Mouse (Mus musculus): Measurements from ENCODE around the gene Jak1.
"Not testable (repeated sequence)": the region's sequence is repeated elsewhere in the genome, so short reads cannot be mapped to it uniquely, and the experiment has no call there.

Gene Jak1

DNA sequence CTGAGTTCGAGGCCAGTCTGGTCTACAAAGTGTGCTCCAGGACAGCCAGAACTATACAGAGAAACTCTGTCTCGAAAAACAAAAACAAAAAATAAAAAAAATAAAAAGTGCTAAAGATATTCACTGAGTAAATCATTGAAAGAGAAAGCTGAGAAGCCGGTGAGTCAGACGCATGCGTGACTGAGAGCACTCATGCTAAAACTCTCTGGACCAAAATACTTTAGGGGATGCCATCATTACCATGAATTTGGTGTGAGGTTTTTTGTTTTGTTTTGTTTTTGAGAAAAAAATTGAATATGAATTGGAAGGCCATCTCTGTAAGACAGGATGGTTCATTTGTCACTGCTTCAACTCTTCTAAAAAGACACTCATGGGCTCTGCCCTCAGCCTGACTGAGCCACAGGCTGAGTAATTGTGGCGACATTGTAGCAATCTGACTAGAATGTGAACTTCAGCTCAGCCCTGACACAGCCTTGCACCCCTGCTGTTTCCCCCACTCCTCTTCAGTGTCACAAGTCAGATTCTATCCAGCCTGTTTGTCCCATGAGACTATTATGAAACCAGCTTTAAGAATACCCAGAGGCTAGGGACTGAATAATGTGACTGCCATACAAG lies 11.5 kb upstream of the Jak1 start:
- no peak for DNase-seq (ENCODE audit: low read depth, low spot score)

DNA sequence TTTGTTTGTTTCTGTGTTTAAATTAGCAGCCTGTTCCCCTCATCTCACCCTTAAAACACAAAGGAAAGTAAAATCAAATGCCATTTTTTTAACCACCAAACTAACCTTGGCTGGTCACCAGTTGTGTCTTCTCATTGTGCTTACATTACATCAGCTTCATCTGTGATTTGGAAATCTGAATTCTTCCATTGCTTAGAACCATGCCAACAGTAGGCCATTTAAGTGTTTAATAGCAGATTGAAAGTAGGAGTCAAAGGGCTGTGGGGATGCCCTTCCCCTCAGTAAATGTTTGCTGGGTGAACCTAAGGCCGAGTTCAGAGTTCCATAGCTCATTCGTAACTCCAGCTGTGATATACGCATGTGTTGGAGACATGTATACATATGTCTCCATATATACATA lies 10.8 kb upstream of the Jak1 start:
- no peak for DNase-seq (ENCODE audit: low read depth, low spot score)

- DNase-seq (ENCODE audit: low read depth, low spot score) = no peak
Observed at GRCm38 (mm10) chr4:101270734-101271133, 5.7 kb upstream of the Jak1 start.

DNA sequence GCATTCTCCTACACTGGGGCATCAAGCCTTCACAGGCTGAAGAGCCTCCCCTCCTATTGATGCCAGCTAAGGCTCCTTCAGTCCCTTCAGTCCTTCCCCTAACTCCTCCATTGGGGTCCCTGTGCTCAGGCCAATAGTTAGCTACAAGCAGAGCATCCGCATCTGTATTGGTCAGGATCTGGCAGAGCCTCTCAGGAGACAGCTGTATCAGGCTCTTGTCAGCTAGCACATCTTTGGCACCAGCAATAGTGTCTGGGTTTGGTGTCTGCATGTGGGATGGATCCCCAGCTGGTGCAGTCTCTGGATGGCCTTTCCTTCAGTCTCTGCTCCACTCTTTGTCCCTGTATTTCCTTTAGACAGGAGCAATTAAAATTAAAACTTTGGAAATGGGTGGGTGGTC lies 3.4 kb upstream of the Jak1 start:
- DNase-seq (ENCODE audit: low read depth, low spot score) = not testable (repeated sequence)

- no peak for DNase-seq (ENCODE audit: low read depth, low spot score)
Observed at GRCm38 (mm10) chr4:101265523-101265922, 441 bp upstream of the Jak1 start.

DNA sequence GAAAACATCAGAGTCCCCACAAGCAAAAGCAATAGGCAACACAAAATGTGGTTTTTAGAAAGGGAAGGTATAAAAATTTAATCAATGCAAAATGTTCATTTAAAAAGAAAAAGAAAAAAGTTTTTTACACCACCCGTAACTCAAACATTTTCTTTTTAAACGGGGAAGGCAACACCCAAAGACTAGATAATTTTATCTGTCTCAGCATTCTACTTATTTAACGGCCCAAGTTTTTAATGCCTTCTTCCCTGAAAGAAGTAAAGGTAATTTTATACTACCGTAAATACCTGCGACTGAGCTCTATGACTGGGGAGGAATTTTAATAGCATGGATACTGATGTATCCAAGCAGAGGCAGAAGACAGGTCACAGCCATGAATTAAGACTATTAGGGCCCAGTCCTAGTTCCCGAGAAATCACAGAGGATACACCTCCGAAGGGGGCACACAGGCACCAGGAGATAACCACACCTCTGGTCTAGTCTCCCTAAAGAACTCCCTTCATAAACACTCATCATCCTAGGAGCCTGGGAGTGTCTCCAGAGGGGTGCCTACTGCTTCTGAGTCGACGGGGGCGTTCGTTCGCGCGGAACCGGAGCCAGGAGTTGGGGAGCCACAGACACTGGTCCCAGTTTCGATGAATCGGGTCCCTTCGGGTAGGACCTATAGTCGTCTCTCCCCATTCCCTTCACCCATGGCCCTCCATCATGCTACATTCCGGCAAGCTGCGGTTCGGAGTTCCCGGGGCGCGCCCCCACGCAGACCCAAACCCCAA lies 928 bp downstream of the Jak1 start:
- DNase-seq (ENCODE audit: low read depth, low spot score) = no peak

- DNase-seq (ENCODE audit: low read depth, low spot score) = no peak
Observed at GRCm38 (mm10) chr4:101261596-101261995, 3.5 kb downstream of the Jak1 start.

DNA sequence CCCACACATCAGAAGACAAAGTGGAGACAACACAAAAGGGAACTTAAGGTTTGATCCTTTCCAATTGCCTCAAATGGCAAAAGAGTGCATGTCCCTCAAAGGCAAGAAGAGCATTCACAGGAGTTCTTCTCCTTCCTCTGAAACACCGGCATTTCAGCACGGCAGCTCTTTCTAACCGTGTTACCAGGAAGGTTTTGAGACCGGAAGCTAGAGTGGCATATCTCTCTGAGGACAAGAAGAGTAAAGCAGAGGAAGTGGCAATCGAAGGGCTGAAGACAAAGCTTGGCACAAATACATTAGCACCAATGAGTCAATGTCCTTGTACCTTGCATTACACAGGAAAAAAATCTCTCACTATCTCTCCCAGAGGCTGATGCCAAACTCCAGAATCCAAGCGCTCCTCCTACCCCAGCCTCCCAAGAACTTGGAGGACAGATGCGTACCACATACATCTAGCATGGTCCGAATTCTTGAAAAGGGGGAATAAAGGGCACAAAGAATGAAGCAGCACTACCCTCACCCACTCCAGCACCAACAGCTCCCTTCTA lies 4.3 kb downstream of the Jak1 start:
- no peak for DNase-seq (ENCODE audit: low read depth, low spot score)

DNA sequence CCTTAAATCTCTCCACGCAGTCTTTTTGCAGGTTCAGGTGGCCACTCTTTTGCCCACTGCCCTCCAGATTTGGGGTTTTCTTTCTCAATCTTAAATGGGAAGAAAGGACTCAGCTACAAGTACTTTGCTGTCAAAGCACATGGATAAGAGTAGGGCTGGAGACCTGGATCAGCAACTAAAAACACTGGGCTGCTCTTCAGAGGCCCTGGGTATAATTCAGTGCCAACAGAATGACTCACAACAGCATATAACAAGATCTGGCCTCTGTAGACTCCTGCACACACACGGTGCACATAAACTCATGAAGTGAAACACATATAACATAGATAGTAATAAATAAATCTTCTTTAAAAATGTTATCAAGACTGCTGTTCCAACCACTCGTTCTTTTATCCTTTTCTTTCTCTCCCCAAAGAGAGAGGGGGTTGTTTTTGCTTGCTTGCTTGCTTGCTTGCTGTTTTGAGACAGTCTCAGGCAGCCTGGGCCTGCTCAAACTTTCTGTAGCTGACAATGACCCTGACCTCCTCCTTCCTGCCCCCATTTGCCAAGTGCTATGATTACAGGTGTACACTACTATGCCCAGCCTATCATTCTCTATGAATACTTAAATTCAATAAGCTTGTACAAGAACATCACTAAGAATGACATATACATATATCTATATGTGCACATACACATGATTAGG lies 8.4 kb downstream of the Jak1 start:
- DNase-seq (ENCODE audit: low read depth, low spot score) = no peak

- no peak for DNase-seq (ENCODE audit: low read depth, low spot score)
Observed at GRCm38 (mm10) chr4:101254606-101255349, 10.3 kb downstream of the Jak1 start.

- no peak for DNase-seq (ENCODE audit: low read depth, low spot score)
Observed at GRCm38 (mm10) chr4:101254015-101254414, 11.1 kb downstream of the Jak1 start.

DNA sequence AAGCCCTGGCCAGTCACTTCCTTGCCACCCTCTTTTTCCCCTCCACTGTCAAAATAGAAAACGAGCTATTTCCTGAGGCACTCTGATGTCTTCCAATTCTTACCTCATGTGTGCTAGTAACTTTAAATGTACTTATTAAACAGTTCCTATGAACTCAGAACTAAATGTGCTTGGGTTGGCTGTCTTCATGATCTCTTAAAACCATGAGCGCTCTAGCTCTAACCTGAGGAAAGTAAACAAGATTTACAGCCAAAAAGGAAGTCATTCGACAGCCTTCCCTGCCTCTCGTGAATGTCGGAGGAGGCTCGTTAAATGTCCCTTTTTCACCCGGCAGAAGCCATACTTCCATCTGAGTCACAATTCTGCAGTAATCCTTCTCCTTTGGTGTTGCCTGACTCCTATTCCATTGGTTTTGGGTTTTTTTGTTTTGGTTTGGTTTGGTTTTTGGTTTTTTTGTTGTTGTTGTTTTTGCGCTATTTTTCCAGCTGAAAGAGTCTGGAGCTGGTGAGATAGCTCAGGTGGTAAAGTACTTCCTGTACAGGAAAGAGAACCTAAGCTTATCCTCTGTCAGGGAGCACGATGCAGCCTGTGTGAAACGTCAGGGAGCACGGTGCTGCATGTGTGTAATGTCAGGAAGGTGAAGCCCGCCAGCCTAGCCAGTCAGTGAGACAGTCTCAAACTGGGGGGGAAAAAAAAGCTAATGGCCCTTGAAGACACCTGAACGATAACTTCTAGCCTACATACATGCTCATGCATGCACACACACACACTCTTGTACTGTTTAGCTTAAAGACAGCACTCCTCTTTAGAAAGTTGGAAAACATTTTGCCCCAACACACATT lies 12.1 kb downstream of the Jak1 start:
- no peak for DNase-seq (ENCODE audit: low read depth, low spot score)

GRCm38 (mm10) chr4:101252016-101252415 lies 13.1 kb downstream of the Jak1 start:
- no peak for DNase-seq (ENCODE audit: low read depth, low spot score)

DNA sequence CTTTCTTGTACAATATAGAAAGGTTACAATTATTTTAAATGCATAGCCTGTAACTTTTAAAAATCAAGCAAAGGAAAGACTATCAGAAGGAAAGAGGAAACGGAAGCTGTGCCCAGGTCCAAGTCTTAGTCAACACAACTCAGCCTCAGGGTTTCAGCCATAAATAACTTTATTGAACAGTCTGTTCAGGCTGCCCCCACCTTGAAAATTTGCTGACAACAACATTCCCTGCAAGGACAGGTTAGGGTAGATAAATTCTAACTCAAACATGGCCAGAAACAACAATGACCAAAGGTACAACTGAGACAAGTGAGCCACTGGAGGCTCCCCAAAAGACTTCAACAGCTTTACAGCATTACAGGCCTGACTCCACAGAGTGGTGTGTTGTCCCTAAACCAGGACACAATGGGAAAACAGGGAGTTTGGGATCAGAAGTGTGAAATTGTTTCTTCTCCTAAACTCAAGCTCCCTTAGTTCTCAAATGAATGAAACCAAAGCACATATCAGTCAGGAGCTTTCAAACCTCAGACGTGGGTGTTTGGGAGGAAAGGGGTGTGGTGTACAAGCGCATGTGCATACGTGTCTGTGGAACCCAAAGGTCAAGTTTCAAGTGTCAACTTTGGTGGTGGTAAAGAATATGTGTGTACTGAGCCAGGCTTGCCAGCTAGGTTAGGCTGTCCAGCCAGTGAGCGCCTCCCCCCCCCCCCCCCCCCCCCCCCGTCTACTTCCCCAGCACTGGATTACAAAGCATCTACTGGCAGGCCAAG lies 14.9 kb downstream of the Jak1 start:
- no peak for DNase-seq (ENCODE audit: low read depth, low spot score)

DNA sequence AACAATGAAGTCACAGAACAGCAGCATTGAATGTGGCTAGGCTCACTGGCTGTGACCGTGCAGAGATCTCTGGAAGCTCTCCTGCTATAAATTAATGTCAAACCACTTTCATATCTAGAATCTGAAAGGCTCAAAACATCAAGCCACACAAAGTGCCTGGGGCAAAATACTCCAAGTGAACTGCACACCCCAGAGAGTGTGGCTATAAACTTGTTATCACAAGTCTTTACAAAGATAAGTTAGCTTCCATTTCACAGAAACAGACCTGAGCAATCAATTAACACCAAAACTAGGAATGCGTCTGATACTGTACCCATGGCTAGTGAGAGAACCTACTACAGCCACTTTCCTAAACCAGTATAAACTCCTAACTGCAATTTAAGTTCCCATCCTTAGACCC lies 17.7 kb downstream of the Jak1 start:
- DNase-seq (ENCODE audit: low read depth, low spot score) = no peak

GRCm38 (mm10) chr4:101246569-101246968 lies 18.5 kb downstream of the Jak1 start:
- no peak for DNase-seq (ENCODE audit: low read depth, low spot score)

GRCm38 (mm10) chr4:101244257-101245011 lies 20.6 kb downstream of the Jak1 start:
- no peak for DNase-seq (ENCODE audit: low read depth, low spot score)

- DNase-seq (ENCODE audit: low read depth, low spot score) = no peak
Observed at GRCm38 (mm10) chr4:101240875-101241173, 24.3 kb downstream of the Jak1 start.

DNA sequence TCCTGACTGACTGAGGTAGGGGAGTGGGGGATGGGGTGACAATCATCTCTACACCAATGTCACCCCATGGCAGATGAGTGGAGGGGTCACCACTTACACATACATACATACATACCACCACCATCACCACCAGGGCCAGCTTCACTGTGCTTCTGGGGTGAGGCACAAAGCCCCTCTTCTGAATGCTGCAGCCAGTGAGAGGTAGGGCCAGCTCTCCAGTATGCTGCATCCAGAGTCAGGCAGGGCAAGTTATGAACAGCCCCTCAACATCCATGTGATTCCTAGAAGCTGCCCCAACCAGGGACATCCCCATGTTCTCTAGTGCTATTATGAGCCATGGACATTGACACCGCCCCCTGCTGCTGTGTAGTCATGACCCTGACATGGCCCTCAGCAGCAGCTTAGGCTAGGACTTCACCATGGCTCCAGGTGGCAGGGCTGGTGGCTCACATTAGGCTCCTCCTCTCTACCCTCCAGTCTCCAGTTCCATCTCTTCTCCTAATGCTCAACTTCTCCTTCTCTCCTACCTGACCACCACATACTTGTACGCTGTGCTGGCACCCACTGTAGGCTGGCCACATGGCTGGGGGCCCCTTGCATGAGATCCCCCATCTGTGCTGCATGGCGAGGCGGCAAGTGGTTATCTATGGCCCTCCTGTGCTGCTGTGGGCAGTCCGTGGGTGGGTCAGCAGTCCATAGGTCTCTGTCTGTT lies 24.8 kb downstream of the Jak1 start:
- DNase-seq (ENCODE audit: low read depth, low spot score) = no peak
